Mouse (Mus musculus) B cell, adult 2 months (primary cell): ENCODE results near the gene Ppp4r3a.
"Not testable (repeated sequence)": the region's sequence is repeated elsewhere in the genome, so short reads cannot be mapped to it uniquely, and the experiment has no call there.

Experiments
- DNase-seq, 2 experiments: peaks; one replicate each; pipeline ENCODE4 v3.0.0; 2022

The Ppp4r3a gene

DNA sequence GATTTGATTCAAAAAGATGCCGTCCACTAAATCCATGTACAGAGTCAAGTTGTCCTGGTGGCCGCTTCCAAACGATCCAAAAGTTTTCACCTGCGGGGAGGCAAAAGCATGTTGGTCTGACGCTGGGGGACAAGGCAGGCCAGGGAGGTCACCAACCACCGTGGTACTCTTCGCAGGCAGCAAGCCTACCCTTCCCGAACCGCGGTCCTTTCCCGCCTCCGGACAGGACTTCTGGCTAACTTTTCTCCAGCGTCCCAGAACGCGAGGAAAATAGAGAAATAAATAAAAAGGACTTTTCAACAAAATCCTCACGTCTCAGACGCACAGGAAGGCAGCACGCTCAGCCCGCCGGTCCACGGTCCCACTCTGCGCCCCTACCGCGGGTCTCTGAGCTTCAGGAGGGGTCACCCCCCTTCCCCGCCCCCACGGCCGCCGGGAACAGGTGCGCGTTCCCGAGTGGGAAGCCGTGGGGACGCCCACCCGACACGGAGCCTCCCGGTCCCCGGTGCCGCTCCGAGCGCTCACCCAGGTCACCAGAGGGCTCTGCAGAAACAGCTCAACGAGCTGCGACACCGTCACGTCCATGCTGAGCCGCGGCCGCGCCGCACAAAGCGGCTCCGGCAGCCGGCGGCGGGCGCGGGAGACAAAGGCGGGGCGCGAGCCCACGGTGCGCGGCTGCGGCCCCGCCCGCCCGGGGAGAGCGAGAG, 55.1 kb downstream of the Ppp4r3a start:
- peak in 1 of 2 experiments; percentile 46 for DNase-seq

DNA sequence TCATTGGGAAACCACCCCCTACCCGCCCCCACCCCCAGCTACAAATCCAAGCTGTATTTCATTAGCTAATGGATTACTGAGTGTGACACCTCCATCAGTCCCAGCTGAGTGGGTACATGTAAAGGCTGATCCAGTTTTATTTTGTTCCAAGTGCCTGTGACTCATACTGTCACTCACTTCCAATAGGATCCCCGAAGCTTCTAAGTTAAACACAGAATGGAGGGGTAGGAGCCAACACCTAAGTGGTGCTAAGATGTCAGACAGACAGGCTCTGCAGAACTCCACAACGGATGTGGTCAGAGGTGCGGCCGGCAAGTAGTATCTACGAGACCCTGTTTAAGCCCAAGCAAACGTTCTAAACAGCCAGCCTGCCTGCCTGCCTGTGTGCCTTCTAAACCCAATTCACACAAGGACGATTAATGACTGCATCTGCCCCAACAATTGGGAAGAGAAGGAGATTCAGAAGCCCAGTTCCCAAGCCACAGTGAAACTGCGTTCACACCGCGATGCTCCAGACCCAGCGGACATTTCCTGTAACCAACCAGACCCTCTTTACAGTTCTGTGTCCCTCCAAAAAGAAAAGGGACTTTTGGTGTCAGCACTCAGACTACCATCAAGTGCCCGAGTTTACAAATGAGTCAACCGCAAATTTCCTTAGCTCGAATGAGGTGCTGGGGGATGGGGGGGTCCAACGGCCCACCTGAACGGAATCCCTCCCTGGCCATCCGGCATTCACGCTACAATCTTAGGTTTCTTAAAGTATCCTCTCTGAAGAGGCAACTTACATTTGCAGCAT, 55.9 kb downstream of the Ppp4r3a start:
- DNase-seq: peak; percentile 58 to 60

DNA sequence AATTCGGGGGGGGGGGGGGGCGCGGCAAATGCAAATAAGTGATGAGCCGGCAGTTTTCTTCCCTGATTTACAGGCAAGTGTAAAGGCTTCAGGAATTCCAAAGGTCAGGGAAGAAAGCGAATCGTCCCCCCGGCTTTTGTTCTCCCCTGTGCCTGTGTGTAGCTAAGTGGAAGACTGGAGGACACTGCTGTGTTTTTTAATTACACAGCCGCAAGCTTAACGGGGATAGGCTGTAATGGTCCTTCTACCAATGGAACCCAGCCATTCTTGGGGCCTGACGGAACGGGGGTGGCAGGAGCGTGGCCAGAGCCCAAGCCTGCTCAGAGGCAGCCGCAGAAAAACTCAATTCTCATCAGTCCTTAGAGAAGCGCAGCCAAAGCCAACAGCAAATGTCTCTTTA, 56.6 kb downstream of the Ppp4r3a start:
- DNase-seq: no peak

GRCm38 (mm10) chr12:101026518-101026917, 57.0 kb downstream of the Ppp4r3a start:
- no peak for DNase-seq

- DNase-seq: no peak
Measured at GRCm38 (mm10) chr12:101026025-101026424, 57.5 kb downstream of the Ppp4r3a start.

GRCm38 (mm10) chr12:101025379-101025778, 58.1 kb downstream of the Ppp4r3a start:
- no peak for DNase-seq

- no peak for DNase-seq
Measured at GRCm38 (mm10) chr12:101024824-101025223, 58.7 kb downstream of the Ppp4r3a start.

- DNase-seq: no peak
Measured at GRCm38 (mm10) chr12:101023143-101023542, 60.4 kb downstream of the Ppp4r3a start.

DNA sequence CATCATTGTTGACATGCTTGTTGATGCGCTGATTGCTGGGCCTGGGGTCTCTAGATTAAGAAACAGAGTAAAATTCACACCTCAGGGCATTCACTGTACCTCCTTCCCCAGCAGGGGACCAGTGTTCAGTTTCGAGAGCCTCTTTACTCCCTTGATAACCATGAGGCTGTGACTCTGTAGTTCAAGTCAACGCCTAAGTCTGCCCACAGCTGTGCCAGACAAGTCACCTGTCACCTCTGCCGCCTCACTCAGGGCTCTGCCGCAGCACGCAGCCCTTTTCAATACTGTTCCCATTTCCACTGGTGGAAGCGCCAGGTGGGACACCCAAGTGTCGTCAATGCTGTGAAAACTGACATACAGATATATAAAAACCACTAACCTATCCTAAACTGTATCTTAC, 61.1 kb downstream of the Ppp4r3a start:
- DNase-seq: no peak

DNA sequence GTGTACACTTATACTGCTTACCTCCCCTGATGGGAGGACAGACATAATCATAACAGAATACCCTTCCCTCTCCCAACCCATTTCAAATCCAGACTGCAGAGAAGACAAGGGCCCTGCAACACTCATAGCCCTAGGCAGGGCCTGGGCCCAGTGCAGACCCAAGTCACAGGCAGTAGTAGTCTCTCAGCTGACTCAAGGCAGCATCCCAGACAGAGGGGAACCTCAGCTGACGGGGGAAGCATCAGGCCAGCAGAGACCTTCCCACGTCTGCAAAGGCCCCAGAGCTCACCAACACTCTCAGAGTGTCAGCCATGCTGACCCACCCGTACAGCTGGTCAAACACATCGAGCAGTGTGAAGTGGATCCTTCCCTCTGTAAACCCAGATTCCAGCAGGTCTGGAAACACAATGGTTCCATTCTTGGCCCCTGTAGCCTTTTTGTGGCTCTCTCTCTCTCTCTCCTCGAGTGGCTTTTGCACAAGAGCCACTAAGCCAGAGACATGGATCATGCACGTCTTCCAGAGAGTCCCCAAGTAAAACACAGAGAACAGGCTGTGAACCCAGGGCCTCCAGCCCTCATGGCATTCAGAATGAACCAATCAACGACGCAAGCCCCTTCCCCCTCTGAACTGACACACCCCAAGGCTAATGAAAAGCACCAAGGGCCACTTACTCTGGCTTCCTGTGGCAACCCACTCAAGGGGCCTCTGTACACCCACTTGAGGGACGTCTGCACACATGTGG, 61.8 kb downstream of the Ppp4r3a start:
- DNase-seq: peak in 1 of 2 experiments; percentile 1

DNA sequence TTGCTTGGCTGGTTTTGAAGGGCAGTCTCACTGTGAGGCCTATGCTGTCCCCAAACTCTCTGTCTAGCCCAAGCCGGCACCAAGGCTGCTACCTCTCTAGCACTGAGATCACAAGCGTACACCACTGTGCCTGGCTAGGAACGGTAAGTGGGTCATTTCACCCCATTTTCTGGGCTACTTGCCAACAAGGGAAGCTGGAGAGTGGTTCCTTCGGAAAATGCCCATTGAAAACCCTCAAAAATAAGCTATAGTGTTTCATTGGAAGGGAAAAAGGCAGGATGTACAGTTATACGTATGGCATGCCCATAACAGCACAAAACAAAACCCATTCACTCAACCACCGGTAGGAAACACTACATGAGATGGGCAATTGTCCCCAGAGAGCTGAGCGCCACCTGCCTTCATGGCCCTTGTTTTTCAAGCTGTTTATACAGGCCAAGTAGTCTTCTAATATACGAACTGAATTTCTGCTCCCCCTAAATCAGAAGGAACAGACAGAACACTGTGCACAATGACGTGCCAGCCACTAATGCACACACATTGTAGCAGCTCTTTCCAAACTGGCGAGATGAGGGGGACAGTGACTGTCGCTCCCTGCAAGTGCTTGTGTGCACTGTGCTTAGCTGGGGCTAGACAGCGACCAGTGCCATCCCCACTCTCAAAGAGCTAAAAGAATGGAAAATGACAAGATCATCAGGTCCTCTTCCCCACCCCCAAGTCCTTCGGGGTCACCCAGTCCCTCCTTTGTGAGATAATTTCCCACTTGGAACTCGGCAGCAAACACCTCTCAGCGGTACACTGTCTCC, 63.1 kb downstream of the Ppp4r3a start:
- DNase-seq: peak; percentile 41 to 46

DNA sequence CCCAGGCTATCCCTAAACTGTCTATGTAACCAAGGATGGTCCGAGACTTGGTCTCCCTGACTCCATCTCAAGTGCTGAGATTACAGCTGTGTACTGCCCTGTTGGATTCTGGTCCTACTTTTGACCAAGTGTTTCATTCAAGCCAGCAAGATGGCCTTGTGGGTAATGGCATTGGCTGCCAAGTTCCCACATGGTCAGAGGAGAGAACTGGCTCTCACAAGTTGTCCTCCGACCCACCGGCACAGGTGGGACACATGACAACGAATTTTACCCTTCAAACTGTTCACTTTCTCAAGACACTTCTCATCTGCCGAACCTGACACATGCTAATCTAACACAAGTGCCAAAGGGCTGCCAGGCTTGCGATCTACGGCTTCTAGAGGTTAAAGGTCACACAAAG, 64.1 kb downstream of the Ppp4r3a start:
- no peak for DNase-seq

GRCm38 (mm10) chr12:101019031-101019430, 64.5 kb downstream of the Ppp4r3a start:
- no peak for DNase-seq

- DNase-seq: peak; percentile 66 to 71
Measured at GRCm38 (mm10) chr12:101017971-101018371, 65.5 kb downstream of the Ppp4r3a start.

GRCm38 (mm10) chr12:101016412-101016928, 67.0 kb downstream of the Ppp4r3a start:
- DNase-seq: no peak

- peak; percentile 69 to 74 for DNase-seq
Measured at GRCm38 (mm10) chr12:101015926-101016325, 67.6 kb downstream of the Ppp4r3a start.

DNA sequence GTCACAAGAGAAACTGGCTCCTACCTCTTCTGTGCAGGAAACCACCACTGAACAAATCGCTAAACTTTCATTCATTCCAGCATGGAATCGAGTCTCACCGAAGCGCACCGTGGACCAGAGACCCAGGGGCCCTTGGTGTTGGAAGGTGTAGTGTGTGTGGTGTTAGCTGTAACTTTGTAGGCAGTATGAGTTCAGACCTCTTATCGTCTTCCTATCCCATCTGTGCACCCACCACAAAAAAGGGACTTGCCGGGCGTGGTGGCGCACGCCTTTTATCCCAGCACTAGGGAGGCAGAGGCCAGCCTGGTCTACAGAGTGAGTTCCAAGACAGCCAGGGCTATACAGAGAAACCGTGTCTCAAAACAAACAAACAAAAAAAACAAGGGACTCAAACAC, 68.3 kb downstream of the Ppp4r3a start:
- no peak for DNase-seq

DNA sequence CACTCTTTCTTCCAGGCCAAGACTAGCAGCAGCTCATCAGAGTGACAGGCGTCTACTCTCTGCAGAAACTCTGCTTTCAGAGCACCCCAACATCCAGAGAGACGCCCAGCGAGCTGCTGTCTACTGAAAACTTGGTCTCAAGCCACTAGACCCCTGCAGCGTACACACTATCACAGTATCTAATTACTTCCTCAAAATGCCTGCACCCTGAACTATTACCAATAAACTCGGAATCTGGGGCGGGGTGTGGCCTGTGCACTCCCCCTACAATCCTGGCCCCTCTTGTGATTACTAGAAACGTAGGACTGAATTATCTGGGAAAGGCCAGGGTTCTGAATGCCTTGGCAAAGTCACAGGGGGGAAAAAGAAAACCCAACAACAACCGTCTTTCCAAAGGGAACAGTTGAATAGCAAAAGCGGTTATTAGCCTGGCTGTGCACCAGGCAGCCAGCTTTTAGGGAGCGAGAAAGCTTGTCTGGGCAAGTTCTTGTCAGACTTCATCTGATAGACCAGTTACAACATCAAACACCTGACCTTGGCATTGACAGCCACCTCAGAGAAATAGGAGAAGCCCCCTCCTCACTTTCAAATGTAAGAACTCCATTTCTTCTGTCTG, 68.8 kb downstream of the Ppp4r3a start:
- DNase-seq: peak; percentile 31 to 37

GRCm38 (mm10) chr12:101013668-101014067, 69.8 kb downstream of the Ppp4r3a start:
- not testable (repeated sequence) for DNase-seq

GRCm38 (mm10) chr12:101013078-101013665, 70.3 kb downstream of the Ppp4r3a start:
- no peak for DNase-seq
